Mouse (Mus musculus) lung, postnatal 14 days (tissue): Measurements from ENCODE around the gene Cdc25b.
A peak's percentile ranks its signal among the peaks of the same experiment; 100 is the strongest.
"Not testable (repeated sequence)": the region's sequence is repeated elsewhere in the genome, so short reads cannot be mapped to it uniquely, and the experiment has no call there.

Source experiments
- DNase-seq: peaks from one replicate; pipeline ENCODE4 v3.0.0; 2021

The Cdc25b gene

DNA sequence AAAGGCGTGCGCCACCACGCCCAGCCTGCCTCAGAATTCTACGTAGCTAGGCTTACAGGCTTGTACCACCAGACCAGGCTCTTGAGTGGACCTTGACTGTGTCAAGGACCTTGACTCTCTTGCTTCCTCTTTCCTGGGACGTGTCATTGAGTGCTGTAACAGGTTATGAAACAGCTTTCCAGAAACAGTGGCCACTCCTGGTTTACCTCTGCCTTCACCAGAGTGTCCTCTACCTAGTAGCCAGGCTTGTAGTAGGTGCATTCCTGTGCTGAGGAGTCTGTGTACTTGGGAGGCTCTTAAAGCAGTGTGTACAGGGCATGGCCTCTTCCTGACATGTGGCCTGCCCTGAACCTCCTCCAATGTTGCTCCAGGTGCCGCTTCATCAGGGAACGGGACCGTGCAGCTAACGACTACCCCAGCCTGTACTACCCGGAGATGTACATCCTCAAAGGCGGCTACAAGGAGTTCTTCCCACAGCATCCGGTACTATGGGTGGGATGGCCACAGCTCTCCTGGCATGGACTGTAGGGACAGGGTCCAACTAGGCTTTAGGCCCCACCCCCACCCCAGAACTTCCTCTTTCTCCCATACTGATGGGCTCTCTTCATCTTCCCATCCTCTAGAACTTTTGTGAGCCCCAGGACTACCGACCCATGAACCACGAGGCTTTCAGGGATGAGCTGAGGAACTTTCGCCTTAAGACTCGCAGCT lies 10.0 kb downstream of the Cdc25b start:
- peak; percentile 43 for DNase-seq

DNA sequence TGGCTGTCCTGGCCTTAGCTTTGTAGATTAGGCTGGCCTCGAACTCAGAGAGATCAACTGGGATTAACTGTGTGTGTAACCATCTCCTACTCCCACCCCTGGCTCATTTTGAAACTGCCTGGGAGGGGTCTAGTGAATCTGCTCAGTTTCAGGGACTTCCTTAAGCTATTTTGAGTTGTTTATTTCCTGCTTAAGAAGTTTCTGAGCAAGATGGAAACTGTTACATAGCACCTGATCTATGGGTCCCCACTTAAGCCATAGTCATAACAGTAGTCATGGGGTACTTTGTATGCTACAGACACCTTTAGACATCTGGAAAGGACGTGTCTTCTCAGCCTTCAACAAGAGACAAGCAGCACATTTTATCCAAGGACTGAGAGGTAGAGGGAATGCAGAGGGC lies 14.0 kb downstream of the Cdc25b start:
- no peak for DNase-seq

DNA sequence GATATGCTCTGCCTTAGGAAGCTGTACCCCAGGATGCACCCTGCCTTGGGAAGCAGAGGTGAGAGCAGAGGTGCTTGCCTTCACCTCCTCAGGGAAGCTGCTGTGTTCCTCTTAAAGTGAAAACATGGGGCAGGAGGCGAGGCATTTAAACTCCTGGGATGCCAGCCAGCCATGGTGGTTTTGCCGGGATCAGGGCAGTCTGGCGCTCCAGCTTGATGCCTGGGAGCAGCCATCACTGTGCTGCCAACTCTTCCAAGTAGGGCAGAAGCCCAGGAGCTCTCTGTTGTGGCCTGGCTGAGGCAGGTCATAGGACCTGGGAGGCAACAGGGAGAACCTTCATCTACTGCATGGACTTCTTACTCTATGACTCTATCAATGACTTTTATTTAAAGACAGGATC lies 14.5 kb downstream of the Cdc25b start:
- no peak for DNase-seq

GRCm38 (mm10) chr2:131203816-131204409 lies 17.2 kb downstream of the Cdc25b start:
- DNase-seq: no peak

GRCm38 (mm10) chr2:131204410-131204981 lies 17.7 kb downstream of the Cdc25b start:
- DNase-seq: peak; percentile 96

DNA sequence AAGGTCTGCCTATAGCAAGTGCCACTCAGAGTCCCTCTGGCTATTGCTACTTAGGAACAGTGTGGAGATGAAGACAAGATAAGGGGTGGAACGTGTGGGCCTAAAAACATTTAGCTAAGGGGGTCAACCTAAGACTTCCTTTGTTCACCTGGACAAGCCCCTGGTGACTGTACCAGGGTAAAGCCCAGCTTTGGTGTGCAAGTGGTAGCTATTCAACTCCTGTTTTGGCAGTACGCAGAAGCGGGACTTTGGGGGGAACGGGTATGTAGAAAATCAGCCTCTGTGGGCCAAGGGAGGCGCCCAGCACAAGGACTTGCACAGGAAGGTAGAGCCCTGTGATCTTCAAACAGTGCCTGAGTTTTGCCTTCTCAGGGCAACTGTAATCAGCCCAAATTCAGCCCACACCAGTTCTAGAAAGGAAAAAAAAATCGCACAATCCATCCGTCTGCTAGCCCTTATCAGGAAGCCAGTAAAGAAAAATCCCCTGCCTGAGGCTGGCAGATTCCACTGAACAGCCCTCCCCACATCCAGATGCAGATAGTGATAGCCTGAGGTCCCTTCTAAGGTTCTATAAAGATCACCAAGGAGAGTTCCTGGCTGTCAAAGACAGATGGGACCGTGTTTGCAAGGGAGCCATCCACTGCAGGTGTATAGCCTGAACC lies 18.9 kb downstream of the Cdc25b start:
- no peak for DNase-seq

- DNase-seq: no peak
Observed at GRCm38 (mm10) chr2:131206778-131207177, 20.0 kb downstream of the Cdc25b start, which contains the start of gene Ap5s1. Gene Ap5s1 (plus strand): TSS chr2:131207078.

DNA sequence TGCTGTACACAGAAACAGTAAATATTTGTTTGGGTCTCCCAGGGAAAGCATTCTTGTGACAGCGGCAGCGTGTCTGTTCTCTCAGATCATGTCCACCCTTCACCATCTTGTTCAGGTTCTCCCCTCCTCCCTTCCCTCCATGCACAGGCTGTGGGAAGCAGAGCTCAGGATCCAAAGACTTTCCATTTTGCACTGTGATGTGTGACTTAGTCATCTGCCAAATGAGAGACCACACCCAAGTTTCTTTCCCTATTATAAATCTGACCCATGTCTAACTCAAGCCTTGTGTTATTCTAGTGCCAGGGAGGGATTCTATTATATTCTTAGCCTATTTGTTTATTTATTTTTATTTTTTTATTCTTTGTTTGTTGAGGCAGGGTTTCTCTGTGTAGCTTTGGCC lies 21.6 kb downstream of the Cdc25b start:
- DNase-seq: no peak

DNA sequence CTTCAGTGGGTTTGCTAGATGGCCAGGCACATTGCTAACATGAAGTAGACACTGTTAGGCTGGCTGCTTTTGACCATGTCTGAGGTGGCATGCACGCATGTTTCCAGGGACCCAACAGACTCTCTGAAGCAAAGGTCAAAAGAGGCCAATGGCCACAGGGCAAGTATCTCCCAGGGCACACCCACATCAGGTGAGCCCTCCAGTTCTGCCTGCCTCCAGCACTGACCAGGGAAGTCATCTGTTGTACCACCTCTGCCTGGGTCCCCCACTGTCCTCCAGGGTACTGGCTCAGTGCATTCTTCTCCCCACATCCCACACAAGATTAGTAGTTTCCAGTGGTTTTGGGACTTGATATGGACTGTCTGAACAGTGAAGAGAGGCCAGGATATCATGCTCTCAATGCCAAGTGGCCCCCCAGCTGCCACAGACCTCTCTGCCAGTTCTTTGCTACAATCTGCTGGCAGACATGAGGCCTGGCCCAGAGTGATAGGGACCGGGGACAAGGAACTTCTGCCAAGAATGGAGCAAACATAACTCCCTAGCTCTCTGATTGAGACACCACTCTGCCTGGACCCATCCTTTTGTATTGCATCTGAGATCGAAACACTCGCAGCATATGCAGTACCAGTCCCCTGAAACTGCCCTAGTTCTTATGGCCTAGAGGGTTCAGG lies 22.5 kb downstream of the Cdc25b start:
- peak; percentile 23 for DNase-seq

GRCm38 (mm10) chr2:131209969-131210792 lies 23.4 kb downstream of the Cdc25b start:
- peak; percentile 96 for DNase-seq

DNA sequence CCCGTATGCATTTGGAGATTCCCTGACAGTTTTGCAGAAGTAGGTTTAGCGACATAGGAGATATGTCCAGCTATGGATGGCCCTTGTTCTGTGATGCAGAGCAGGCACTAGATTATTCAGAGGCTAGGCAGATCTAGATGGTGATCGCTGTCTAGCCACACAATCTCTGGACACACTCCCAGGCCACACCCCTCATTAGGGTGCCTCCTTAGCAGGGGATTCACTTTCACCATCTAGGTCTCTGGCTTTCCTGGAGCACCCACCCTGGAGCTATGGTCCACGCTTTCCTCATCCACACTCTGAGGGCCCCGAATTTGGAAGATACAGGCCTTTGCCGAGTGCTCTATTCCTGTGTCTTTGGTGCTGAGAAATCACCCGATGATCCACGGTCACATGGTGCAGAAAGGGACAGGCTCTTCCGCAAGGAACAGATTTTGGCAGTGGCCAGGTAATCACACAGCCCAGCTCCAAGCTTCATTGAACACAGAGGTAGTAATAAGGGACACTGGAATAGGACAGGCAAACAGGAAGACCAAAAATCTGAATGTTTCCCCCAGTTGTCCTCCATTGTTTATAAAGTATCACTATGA lies 24.4 kb downstream of the Cdc25b start:
- DNase-seq: peak; percentile 38

- no peak for DNase-seq
Observed at GRCm38 (mm10) chr2:131213773-131214172, 27.0 kb downstream of the Cdc25b start.

GRCm38 (mm10) chr2:131215941-131216858 lies 29.5 kb downstream of the Cdc25b start:
- no peak for DNase-seq

GRCm38 (mm10) chr2:131220030-131220429 lies 33.3 kb downstream of the Cdc25b start:
- no peak for DNase-seq

DNA sequence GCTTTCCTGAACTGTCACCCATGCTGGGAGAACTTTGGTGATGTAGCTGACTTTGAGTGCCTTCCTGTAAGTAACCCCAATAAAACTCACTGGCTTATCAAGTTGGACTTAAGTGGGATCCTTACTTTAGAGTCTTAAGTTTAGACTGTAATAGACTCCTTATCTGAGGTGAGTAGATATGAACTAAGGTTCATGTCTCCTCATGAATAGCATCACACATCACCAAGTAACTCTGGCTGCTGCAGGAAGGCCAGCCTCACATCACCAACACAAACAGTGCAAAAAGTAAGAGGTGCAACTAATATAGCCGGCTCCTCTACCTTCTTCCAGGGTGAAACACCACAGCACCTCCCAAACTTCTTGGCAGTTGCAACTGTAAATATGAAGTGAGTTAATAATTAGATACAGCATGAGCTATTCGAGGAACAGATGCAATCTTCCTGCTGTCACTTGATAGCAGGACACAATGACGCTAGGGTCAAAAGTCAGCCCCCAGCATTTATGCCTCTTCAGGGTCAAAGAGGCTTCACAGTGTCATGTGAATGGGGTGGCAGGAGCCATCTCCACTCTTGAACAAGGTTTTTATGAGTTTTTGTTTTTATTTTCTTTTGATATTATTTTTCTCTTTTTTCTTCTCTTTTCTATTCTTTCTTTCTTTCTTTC lies 35.2 kb downstream of the Cdc25b start:
- no peak for DNase-seq

GRCm38 (mm10) chr2:131222562-131222961 lies 35.8 kb downstream of the Cdc25b start:
- DNase-seq: no peak

DNA sequence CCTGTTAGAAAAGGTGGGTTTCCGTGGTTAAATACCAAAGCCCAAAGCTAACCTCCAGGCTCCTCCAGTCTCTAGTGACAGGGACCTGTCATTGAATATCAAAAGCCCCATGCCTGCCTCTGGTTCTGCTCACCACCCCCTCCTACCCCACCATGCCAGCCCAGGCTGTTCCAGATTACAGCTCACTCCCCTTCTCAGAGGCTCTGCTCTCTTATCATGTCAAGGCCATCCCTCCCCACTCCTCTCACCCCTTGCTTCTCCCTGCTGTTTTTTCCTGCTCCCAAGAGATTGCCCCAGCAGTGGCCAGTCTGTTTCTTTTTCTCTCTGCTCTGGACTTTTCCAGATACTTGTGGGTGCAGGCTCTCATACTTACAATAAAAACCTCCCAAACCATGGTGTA lies 36.8 kb downstream of the Cdc25b start:
- no peak for DNase-seq

- no peak for DNase-seq
Observed at GRCm38 (mm10) chr2:131225178-131225577, 38.4 kb downstream of the Cdc25b start.

- DNase-seq: not testable (repeated sequence)
Observed at GRCm38 (mm10) chr2:131226669-131227068, 39.9 kb downstream of the Cdc25b start.

DNA sequence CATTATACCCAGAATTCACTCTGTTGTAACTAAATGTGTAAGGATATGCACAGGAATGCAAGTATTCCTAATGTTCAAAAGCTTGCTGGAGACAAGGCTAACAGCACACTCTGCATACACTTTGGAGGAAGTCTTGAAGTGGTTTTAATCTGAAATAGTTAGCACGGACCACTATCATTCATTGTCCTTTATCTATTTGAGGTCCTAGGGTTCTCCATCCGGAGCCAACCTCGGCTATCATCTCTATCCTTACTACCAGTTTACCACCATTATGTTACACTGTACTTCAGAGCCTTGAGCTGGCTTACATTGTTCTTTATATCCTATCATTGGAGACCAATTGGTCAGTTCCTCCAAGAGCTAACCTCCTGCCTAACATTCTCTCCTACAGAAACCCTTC lies 40.5 kb downstream of the Cdc25b start:
- no peak for DNase-seq
